Mouse (Mus musculus) naive thymus-derived CD4-positive, alpha-beta T cell, adult 2 months (primary cell): Measurements from ENCODE around the gene Znrf2.
"Not testable (repeated sequence)": the region's sequence is repeated elsewhere in the genome, so short reads cannot be mapped to it uniquely, and the experiment has no call there.

Experiments used
- DNase-seq: peaks from one replicate; pipeline ENCODE4 v3.0.0-alpha.2; 2011; ENCODE audit warnings: low read depth

The Znrf2 gene

GRCm38 (mm10) chr6:54809531-54810313 lies 7.0 kb upstream of the Znrf2 start:
- peak; percentile 73 for DNase-seq

- DNase-seq, result no peak
Measured at GRCm38 (mm10) chr6:54810314-54810646, 6.4 kb upstream of the Znrf2 start.

GRCm38 (mm10) chr6:54811546-54812250 lies 5.0 kb upstream of the Znrf2 start:
- DNase-seq, result no peak

GRCm38 (mm10) chr6:54812276-54812675 lies 4.4 kb upstream of the Znrf2 start:
- DNase-seq, result no peak

GRCm38 (mm10) chr6:54815428-54816130 lies 1.1 kb upstream of the Znrf2 start:
- no peak for DNase-seq

GRCm38 (mm10) chr6:54817266-54817767 lies 601 bp downstream of the Znrf2 start:
- DNase-seq, result peak; percentile 89

- no peak for DNase-seq
Measured at GRCm38 (mm10) chr6:54818389-54818788, 1.7 kb downstream of the Znrf2 start.

GRCm38 (mm10) chr6:54819272-54819671 lies 2.6 kb downstream of the Znrf2 start:
- no peak for DNase-seq

- no peak for DNase-seq
Measured at GRCm38 (mm10) chr6:54819746-54820145, 3.0 kb downstream of the Znrf2 start.

- DNase-seq, result no peak
Measured at GRCm38 (mm10) chr6:54822348-54822747, 5.6 kb downstream of the Znrf2 start.

- DNase-seq, result not testable (repeated sequence)
Measured at GRCm38 (mm10) chr6:54824561-54824960, 7.8 kb downstream of the Znrf2 start.

- DNase-seq, result no peak
Measured at GRCm38 (mm10) chr6:54827481-54827880, 10.8 kb downstream of the Znrf2 start.

- DNase-seq, result peak; percentile 55
Measured at GRCm38 (mm10) chr6:54828274-54828673, 11.6 kb downstream of the Znrf2 start.

GRCm38 (mm10) chr6:54830048-54830772 lies 13.5 kb downstream of the Znrf2 start:
- DNase-seq, result no peak

- no peak for DNase-seq
Measured at GRCm38 (mm10) chr6:54831069-54831720, 14.5 kb downstream of the Znrf2 start.

- no peak for DNase-seq
Measured at GRCm38 (mm10) chr6:54833427-54833826, 16.7 kb downstream of the Znrf2 start.

GRCm38 (mm10) chr6:54836666-54837065 lies 19.9 kb downstream of the Znrf2 start:
- DNase-seq, result no peak

GRCm38 (mm10) chr6:54841399-54841798 lies 24.7 kb downstream of the Znrf2 start:
- no peak for DNase-seq

GRCm38 (mm10) chr6:54842041-54842440 lies 25.3 kb downstream of the Znrf2 start:
- DNase-seq, result no peak

GRCm38 (mm10) chr6:54848546-54848945 lies 31.8 kb downstream of the Znrf2 start:
- DNase-seq, result peak; percentile 61
